Mouse (Mus musculus) hindbrain, embryonic 16.5 days (tissue): ENCODE measurements around the gene Eps8. TPM values are rescaled to one million over a fixed set of nuclear protein-coding genes. Genes with fewer than 3 reads are reported as not detected.

ENCODE experiments used
- ATAC-seq: fragments of 200-750 bp; cut with Nextera tagmentation; 2 replicates; pipeline ENCODE4 v1.8.0; 2017; ENCODE audit warnings: moderate TSS enrichment, moderate library complexity
- H3K27ac ChIP-seq: fragments of 300-500 bp; sonication (generic); 2 replicates; pipeline ENCODE4 v1.5.1; 2014; ENCODE audit warnings: low read depth, mild to moderate bottlenecking, control low read depth, low read length, moderate library complexity
- H3K27me3 ChIP-seq: fragments of 300-500 bp; sonication (generic); replicated peaks from 2 replicates; pipeline ENCODE4 v1.6.1; 2014; ENCODE audit warnings: low read length; ENCODE audit not compliant: control insufficient read depth, insufficient read depth
- H3K36me3 ChIP-seq: fragments of 300-500 bp; sonication (generic); 2 replicates; pipeline ENCODE4 v1.6.1; 2014; ENCODE audit warnings: mild to moderate bottlenecking, low read length, moderate library complexity, mixed read lengths; ENCODE audit not compliant: control insufficient read depth, insufficient read depth
- H3K4me1 ChIP-seq: fragments of 300-500 bp; sonication (generic); 2 replicates; pipeline ENCODE4 v1.6.1; 2014; ENCODE audit warnings: low read depth, low read length; ENCODE audit not compliant: control insufficient read depth, insufficient read depth
- H3K4me2 ChIP-seq: fragments of 300-500 bp; sonication (generic); 2 replicates; pipeline ENCODE4 v1.6.1; 2014; ENCODE audit warnings: mild to moderate bottlenecking, low read length, control low read depth, moderate library complexity
- H3K4me3 ChIP-seq: fragments of 300-500 bp; sonication (generic); 2 replicates; pipeline ENCODE4 v1.5.1; 2014; ENCODE audit warnings: mild to moderate bottlenecking, low read length, control low read depth, moderate library complexity
- H3K9ac ChIP-seq: fragments of 300-500 bp; sonication (generic); 2 replicates; pipeline ENCODE4 v1.6.1; 2014; ENCODE audit warnings: low read depth, mild to moderate bottlenecking, control low read depth, low read length, moderate library complexity
- H3K9me3 ChIP-seq: fragments of 300-500 bp; sonication (generic); 2 replicates; pipeline ENCODE4 v1.6.1; 2014; ENCODE audit warnings: mild to moderate bottlenecking, low read length, moderate library complexity; ENCODE audit not compliant: control insufficient read depth
- WGBS: fragments of 180-500 bp; shearing (Covaris S2); extraction: QIAGEN DNeasy Blood & Tissue Kit; methylation state at CpG from one replicate; pipeline ENCODE4 v1.1.7; 2014; 5-methylcytosine and 5-hydroxymethylcytosine counted together
- polyA plus RNA-seq: library from polyadenylated mRNA; unstranded; fragments of >200 nt; fragmentation: Nextera tagmentation; extraction: Ambion mirVana; gene quantifications from 2 replicates; pipeline ENCODE4 v1.2.1, GENCODE M21; 2015

Gene Eps8
- polyA plus RNA-seq, 1 experiment from 2014 or later: 33.7 TPM

- no peak overlapping the region for H3K27ac ChIP-seq
- 72% methylated on average over 1 of the region's 1 CpGs for WGBS
Observed at GRCm38 (mm10) chr6:137473433-137473832, 181.2 kb downstream of the Eps8 start.

GRCm38 (mm10) chr6:137472129-137472528, 182.5 kb downstream of the Eps8 start:
- Histone ChIP-seq H3K4me1 (peaks cover 16% of the 10 kb centered on the region), H3K9ac (no peak overlapping the region), H3K4me2 (no peak overlapping the region), H3K36me3 (no peaks in the 10 kb centered on the region), H3K27ac (peak overlapping the region; percentile 67), H3K27me3 (no peaks in the 10 kb centered on the region), H3K9me3 (0 out of 2 replicates have a peak, but pooled peaks cover 4% of the 10 kb centered on the region), H3K4me3 (no peak overlapping the region)
- ATAC-seq: peak; percentile 61
- WGBS: 41% methylated on average over 9 of the region's 9 CpGs

More at GRCm38 (mm10) chr6:137473433-137473832, 181.2 kb downstream of the Eps8 start:
- Histone ChIP-seq H3K27me3 (no peaks in the 10 kb centered on the region), H3K9me3 (0 out of 2 replicates have a peak, but pooled peaks cover 4% of the 10 kb centered on the region), H3K4me1 (peaks cover 16% of the 10 kb centered on the region), H3K36me3 (no peaks in the 10 kb centered on the region), H3K4me3 (no peak overlapping the region), H3K9ac (no peak overlapping the region), H3K4me2 (no peak overlapping the region)
- no peak for ATAC-seq

GRCm38 (mm10) chr6:137470901-137471598, 183.6 kb downstream of the Eps8 start:
- 29% methylated on average over 11 of the region's 11 CpGs for WGBS
- Histone ChIP-seq H3K27ac (peak overlapping the region; percentile 56), H3K4me1 (peaks cover 16% of the 10 kb centered on the region), H3K4me2 (no peak overlapping the region), H3K9me3 (no peaks in the 10 kb centered on the region), H3K4me3 (no peak overlapping the region), H3K36me3 (no peaks in the 10 kb centered on the region), H3K9ac (no peak overlapping the region), H3K27me3 (no peaks in the 10 kb centered on the region)
- peak; percentile 80 for ATAC-seq

GRCm38 (mm10) chr6:137469541-137469940, 185.1 kb downstream of the Eps8 start:
- Histone ChIP-seq H3K27ac (no peak overlapping the region), H3K4me3 (no peak overlapping the region), H3K9ac (no peak overlapping the region), H3K4me2 (no peak overlapping the region), H3K4me1 (peaks cover 16% of the 10 kb centered on the region), H3K27me3 (no peaks in the 10 kb centered on the region), H3K36me3 (no peaks in the 10 kb centered on the region), H3K9me3 (no peaks in the 10 kb centered on the region)
- 95% methylated on average over 4 of the region's 4 CpGs for WGBS
- ATAC-seq: no peak

GRCm38 (mm10) chr6:137467696-137468095, 187.0 kb downstream of the Eps8 start:
- Histone ChIP-seq H3K27me3 (no peaks in the 10 kb centered on the region), H3K9ac (no peak overlapping the region), H3K9me3 (no peaks in the 10 kb centered on the region), H3K4me2 (no peak overlapping the region), H3K36me3 (no peaks in the 10 kb centered on the region), H3K4me3 (no peak overlapping the region), H3K27ac (no peak overlapping the region), H3K4me1 (peaks cover 16% of the 10 kb centered on the region)
- no peak for ATAC-seq
- 79% methylated on average over 3 of the region's 3 CpGs for WGBS

- Histone ChIP-seq H3K27me3 (no peaks in the 10 kb centered on the region), H3K27ac (no peak overlapping the region), H3K4me3 (no peak overlapping the region), H3K9ac (no peak overlapping the region), H3K36me3 (no peaks in the 10 kb centered on the region), H3K4me2 (no peak overlapping the region), H3K9me3 (no peaks in the 10 kb centered on the region), H3K4me1 (peaks cover 9% of the 10 kb centered on the region)
- WGBS: 92% methylated on average over 2 of the region's 2 CpGs
- no peak for ATAC-seq
Observed at GRCm38 (mm10) chr6:137466256-137466655, 188.4 kb downstream of the Eps8 start.

- 30% methylated on average over 2 of the region's 2 CpGs for WGBS
- Histone ChIP-seq H3K36me3 (no peaks in the 10 kb centered on the region), H3K4me3 (no peak overlapping the region), H3K27me3 (no peaks in the 10 kb centered on the region), H3K27ac (no peak overlapping the region), H3K9me3 (no peaks in the 10 kb centered on the region), H3K9ac (no peak overlapping the region), H3K4me2 (no peak overlapping the region), H3K4me1 (no peaks in the 10 kb centered on the region)
- peak; percentile 88 for ATAC-seq
Observed at GRCm38 (mm10) chr6:137465253-137465652, 189.4 kb downstream of the Eps8 start.

- no peak overlapping the region for H3K27ac ChIP-seq
- no peak for ATAC-seq
- no peak overlapping the region for H3K4me2 ChIP-seq
- no peaks in the 10 kb centered on the region for H3K27me3 ChIP-seq
- no peaks in the 10 kb centered on the region for H3K9me3 ChIP-seq
- no peaks in the 10 kb centered on the region for H3K4me1 ChIP-seq
- no peak overlapping the region for H3K4me3 ChIP-seq
- no peaks in the 10 kb centered on the region for H3K36me3 ChIP-seq
- WGBS: 88% methylated on average over 5 of the region's 5 CpGs
- H3K9ac ChIP-seq: no peak overlapping the region
Observed at GRCm38 (mm10) chr6:137463771-137464170, 190.9 kb downstream of the Eps8 start.

GRCm38 (mm10) chr6:137458136-137458535, 196.5 kb downstream of the Eps8 start:
- H3K27me3 ChIP-seq: no peaks in the 10 kb centered on the region
- H3K4me3 ChIP-seq: no peak overlapping the region
- H3K4me2 ChIP-seq: no peak overlapping the region
- ATAC-seq: no peak
- no peaks in the 10 kb centered on the region for H3K9me3 ChIP-seq
- no peak overlapping the region for H3K9ac ChIP-seq
- H3K4me1 ChIP-seq: no peaks in the 10 kb centered on the region
- no peaks in the 10 kb centered on the region for H3K36me3 ChIP-seq
- WGBS: 84% methylated on average over 7 of the region's 7 CpGs
- H3K27ac ChIP-seq: no peak overlapping the region
